Mouse (Mus musculus): ENCODE results near the gene Setd1b. TPM values are rescaled to one million over a fixed set of nuclear protein-coding genes. Genes with fewer than 3 reads are reported as not detected.

Gene Setd1b
- total and polyA plus RNA-seq, 3 experiments: 3.0 to 23.5 TPM; not detected in 1

DNA sequence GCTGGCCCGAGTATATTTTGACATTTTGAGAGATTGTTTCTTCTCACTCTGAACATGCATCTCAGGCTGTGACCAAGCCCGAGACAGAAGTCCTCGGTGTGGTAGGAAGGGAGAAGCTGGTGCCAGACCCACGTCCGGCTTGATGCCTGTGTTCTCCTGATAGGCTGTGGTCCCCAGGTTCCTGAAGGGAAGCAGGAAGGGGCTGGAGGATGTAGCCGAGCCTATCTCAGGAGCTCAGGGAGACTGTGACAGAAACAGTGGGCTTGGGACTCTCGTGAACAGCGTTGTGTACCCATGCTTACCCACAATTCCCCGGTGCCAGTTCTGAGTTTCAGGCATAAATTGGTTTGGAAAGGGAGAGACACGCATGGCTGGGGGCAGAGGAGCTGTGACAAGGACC is 23.2 kb upstream of the Setd1b start:
- no peaks in the 10 kb centered on the region for H3K79me2 ChIP-seq (ENCODE audit: control insufficient read depth, insufficient read depth, low read length, poor library complexity)
- H3K27me3 ChIP-seq (ENCODE audit: control insufficient read depth in 1 of 2, insufficient read depth in 2 of 2, low read length in 2 of 2): no peaks in the 10 kb centered on the region
- H3K9me3 ChIP-seq (replicated peaks; ENCODE audit: insufficient read depth, low read length): no peaks in the 10 kb centered on the region
- no peaks in the 10 kb centered on the region for H3K36me3 ChIP-seq (ENCODE audit: control insufficient read depth in 1 of 2, insufficient read depth in 2 of 2, low read length in 2 of 2)
- no peak overlapping the region for H3K9ac ChIP-seq (ENCODE audit: control insufficient read depth, low read depth, low read length, poor library complexity, severe bottlenecking)
- TF ChIP-seq SMC3 (IDR thresholded peaks at IDR 0.05; ENCODE audit: low read depth, low read length) (no peak), MAZ (IDR thresholded peaks at IDR 0.05; ENCODE audit: low read depth, low read length) (no peak), CHD1 (IDR thresholded peaks at IDR 0.05; ENCODE audit: low read depth, low read length) (no peak), CHD2 (IDR thresholded peaks at IDR 0.05; ENCODE audit: low read length) (no peak), JUND (IDR thresholded peaks at IDR 0.05; ENCODE audit: low read depth, low read length) (no peak), POLR2AphosphoS2 (IDR thresholded peaks at IDR 0.05; ENCODE audit: low read length) (no peak)
- H3K27ac ChIP-seq (ENCODE audit: control insufficient read depth, low read depth, low read length): no peak overlapping the region
- DNase-seq (ENCODE audit: low read depth, low spot score): no peak
- no peak overlapping the region for H3K4me3 ChIP-seq (ENCODE audit: control insufficient read depth in 1 of 2, insufficient read depth in 1 of 2, low read depth in 2 of 2, low read length in 2 of 2)
- H3K4me1 ChIP-seq (ENCODE audit: control insufficient read depth in 1 of 2, insufficient read depth in 2 of 2, low read length in 2 of 2): no peaks in the 10 kb centered on the region

DNA sequence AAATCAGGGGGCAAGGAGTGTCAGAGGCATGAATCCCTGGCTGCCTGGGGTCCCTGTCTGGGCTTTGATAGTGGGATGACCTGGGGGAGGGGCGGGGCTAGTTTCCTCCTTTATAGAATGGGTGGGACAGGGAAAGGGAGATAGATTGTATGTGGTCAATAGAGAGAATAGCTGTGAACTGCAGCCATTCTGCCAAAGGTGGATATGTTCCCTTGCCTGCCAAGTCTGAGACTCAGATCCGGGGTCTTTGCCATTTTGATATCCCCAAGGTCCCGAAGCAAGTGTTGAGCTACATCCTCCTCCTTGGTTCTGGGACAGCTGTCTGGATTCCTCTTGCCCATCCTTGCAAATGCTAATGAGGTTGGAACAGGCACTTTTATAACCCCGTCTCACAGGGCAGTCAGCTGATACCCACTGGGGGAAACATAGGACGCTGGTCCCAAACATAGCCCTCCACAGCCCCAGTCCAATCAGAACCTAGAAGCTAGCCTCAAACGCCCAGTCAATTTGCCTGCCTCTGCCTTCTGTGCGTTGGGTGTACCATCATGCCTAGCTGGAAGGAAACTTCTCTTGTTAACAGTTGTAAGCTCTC is 21.3 kb upstream of the Setd1b start:
- TF ChIP-seq SMC3 (IDR thresholded peaks at IDR 0.05; ENCODE audit: low read depth, low read length) (no peak), KAT2A (conservative IDR thresholded peaks at IDR 0.05; ENCODE audit: low read depth, low read length) (no peak), GABPA (IDR thresholded peaks at IDR 0.05; ENCODE audit: low read depth, low read length) (no peak), BHLHE40 (IDR thresholded peaks at IDR 0.05; ENCODE audit: borderline replicate concordance, low read depth, low read length) (no peak), EP300 (IDR thresholded peaks at IDR 0.05; ENCODE audit: low read depth in 1 of 2, low read length in 2 of 2) (no peak), MEF2A (IDR thresholded peaks at IDR 0.05; ENCODE audit: extremely low read depth, insufficient replicate concordance, low read depth, low read length, poor library complexity, severe bottlenecking) (no peak), MXI1 (IDR thresholded peaks at IDR 0.05; ENCODE audit: low read depth, low read length) (no peak), CHD1 (IDR thresholded peaks at IDR 0.05; ENCODE audit: low read depth, low read length) (no peak), ZNF384 (IDR thresholded peaks at IDR 0.05; ENCODE audit: low read depth, low read length) (no peak), ZMIZ1 (IDR thresholded peaks at IDR 0.05; ENCODE audit: low read depth, low read length) (no peak), GATA1 (IDR thresholded peaks at IDR 0.05; ENCODE audit: low read depth, low read length) (no peak), ETS1 (IDR thresholded peaks at IDR 0.05; ENCODE audit: low read depth, low read length) (no peak), ZC3H11A (IDR thresholded peaks at IDR 0.05; ENCODE audit: low read depth, low read length) (no peak), CHD2 (IDR thresholded peaks at IDR 0.05; ENCODE audit: low read length) (no peak)
- peaks cover 0 to 5% of the 10 kb centered on the region in 2 experiments; a peak in 2 of 4 replicates for H3K36me3 ChIP-seq (ENCODE audit: control insufficient read depth in 1 of 2, insufficient read depth in 2 of 2, low read length in 2 of 2)
- H3K4me3 ChIP-seq (ENCODE audit: control insufficient read depth in 1 of 2, insufficient read depth in 1 of 2, low read depth in 2 of 2, low read length in 2 of 2): no peak overlapping the region
- no peaks in the 10 kb centered on the region for H3K9me3 ChIP-seq (replicated peaks; ENCODE audit: insufficient read depth, low read length)
- no peak for DNase-seq (ENCODE audit: low read depth, low spot score)
- H3K79me2 ChIP-seq (ENCODE audit: control insufficient read depth, insufficient read depth, low read length, poor library complexity): no peaks in the 10 kb centered on the region
- H3K9ac ChIP-seq (ENCODE audit: control insufficient read depth, low read depth, low read length, poor library complexity, severe bottlenecking): no peak overlapping the region
- no peaks in the 10 kb centered on the region for H3K27me3 ChIP-seq (ENCODE audit: control insufficient read depth in 1 of 2, insufficient read depth in 2 of 2, low read length in 2 of 2)
- no peak overlapping the region for H3K27ac ChIP-seq (ENCODE audit: control insufficient read depth, low read depth, low read length)
- H3K4me1 ChIP-seq (ENCODE audit: control insufficient read depth in 1 of 2, insufficient read depth in 2 of 2, low read length in 2 of 2): peaks cover 3 to 7% of the 10 kb centered on the region in 2 experiments

All from MEL (cell line).